Mouse (Mus musculus) left cerebral cortex, postnatal 4 days (tissue): ENCODE results near the gene Crybb3. TPM values are rescaled to one million over a fixed set of nuclear protein-coding genes. Genes with fewer than 3 reads are reported as not detected.
A peak's percentile ranks its signal among the peaks of the same experiment; 100 is the strongest.

Experiments
- DNase-seq: peaks from one replicate; pipeline ENCODE4 v3.0.0-alpha.2; 2022
- intact Hi-C: fragments of 180-260 bp; cut with DNase I; formaldehyde crosslinking; loops from one replicate; pipeline ENCODE4 v1.15.1; 2025
- total RNA-seq, 2 experiments: library from RNA; stranded (reverse); gene quantifications; 2 replicates each; pipeline ENCODE4 v1.2.3; 2021

Gene Crybb3
- total RNA-seq, 2 experiments from 2014 or later = 3.9 to 4.2 TPM

DNA sequence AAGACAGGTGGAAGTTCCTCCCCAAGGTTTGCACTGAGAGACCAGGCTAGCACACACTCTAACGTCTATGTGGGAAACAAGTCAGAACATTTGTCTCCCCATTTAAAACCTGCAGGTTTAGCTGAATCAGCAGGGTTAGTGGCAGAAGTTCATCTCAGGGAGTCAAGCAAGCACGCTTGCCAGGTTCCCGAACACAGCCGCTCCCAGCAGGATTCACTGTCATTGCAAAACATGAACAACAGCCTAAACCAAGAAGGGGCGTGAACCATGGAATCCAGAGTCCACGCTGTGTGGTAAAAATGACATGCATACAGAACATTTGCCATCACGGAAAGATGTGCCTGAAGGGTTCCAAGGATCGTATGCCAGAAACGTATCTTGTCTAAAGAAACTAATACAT is 23.7 kb upstream of the Crybb3 start:
- intact Hi-C loops = no loop called here

DNA sequence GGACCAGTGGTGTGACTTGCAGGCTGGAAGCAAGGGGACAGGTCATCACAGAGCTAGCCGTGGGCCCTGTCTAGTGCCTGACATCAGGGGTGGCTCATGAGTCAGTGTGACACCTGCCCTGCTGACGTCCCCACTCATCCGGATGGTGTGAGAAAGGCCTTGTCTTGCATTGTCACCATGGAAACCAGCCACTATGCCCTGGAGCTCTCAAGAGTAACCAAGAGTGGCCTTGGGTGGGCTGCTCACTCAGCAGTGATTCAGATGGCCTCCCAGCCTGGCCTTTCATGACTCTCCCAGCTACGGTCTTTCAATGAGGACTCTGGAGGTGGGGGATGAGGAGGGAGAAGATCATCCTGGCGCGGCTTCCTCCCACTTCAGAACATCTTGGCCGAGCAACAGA is 21.1 kb upstream of the Crybb3 start:
- intact Hi-C loops = loop anchor here (5.0 kb wide), 1 partner anchor 65 kb away; no protein-coding TSS in a partner anchor
- DNase-seq = no peak

More for the DNA sequence above, 23.7 kb upstream of the Crybb3 start:
- no peak for DNase-seq

DNA sequence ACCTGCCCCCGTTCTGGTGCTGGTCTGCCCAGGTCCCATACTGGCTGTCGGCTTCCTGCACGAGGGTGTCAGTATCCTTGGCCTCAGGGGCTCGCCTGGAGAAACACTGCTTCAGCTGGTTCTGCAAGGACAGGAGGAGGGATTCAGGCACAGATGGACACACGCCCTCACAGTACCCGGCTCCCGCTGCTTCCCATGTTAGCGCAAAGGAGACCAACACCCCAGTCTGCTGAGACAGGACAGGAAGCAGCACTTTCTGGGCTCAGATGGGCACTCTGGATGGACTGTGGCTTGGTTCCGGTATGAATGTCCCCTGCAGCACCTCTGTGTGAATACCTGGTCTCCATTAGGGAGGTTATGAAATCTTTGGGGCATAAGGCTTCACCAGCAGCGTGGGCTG is 20.1 kb upstream of the Crybb3 start:
- intact Hi-C loops = loop anchor here (2.0 to 5.0 kb wide), 2 partner anchors 66 to 125 kb away; partner anchors contain the start of gene Tmem211
- DNase-seq = no peak

DNA sequence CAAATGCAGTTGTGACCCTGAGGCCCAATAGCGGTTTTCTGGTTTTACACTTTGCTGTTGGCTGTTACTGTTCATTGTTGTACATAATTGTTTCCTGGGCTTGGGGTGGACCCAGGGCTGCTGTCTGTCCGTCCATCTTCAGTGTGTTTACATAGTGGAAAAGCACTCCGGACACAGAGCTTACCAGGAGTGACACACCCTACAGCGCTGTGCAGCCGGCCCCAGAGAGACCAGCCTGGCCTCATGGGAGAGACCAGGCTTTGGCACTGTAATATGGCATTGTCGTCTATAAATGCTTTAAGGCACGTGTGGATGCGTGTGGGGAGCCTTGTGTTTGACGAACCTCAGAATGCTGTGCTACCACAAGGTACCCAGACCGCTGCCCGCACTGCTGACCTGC is 19.0 kb upstream of the Crybb3 start:
- no peak for DNase-seq
- intact Hi-C loops = loop anchor here (2.0 to 5.0 kb wide), 2 partner anchors 67 to 126 kb away; partner anchors contain the start of gene Tmem211

DNA sequence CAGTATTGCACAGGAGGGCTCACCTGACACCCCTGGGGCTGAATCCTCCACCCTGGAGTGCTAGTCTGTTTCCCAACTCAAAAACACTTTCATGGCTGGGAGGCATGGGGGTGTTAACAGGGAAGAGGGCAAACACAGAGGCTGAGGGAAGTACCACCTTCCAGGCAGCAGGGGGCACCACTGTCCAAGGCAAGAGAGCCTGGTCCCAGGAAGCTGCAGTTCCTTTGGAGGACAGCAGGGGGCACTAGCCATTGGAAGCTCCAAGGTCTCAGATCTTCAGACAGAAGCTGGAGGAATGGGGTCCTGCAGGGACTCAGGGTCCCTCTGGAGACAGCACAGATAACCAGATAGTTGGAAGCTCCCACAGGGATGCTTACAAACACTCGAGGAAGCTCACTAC is 18.2 kb upstream of the Crybb3 start:
- peak; percentile 96 for DNase-seq
- intact Hi-C loops = no loop called here

DNA sequence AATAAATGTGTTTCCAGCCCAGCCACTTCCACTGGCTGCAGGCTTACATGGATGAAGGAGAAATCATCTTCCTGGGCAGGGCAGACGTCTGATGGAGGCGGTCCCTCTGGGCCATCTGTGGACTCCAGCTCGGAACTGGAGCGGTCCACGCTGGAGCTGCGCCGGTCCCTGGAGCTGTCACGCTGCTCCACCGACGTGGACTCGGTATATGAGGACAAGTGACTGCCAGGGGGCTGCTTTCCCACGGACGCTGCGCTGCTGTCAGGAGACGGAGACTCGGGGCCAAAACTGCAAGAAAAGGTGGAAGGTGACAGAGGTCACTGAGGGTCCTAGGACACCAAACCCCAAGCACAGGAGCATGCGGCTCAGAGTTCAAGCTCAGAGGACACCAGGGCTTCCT is 16.2 kb upstream of the Crybb3 start:
- no peak for DNase-seq
- intact Hi-C loops = no loop called here

DNA sequence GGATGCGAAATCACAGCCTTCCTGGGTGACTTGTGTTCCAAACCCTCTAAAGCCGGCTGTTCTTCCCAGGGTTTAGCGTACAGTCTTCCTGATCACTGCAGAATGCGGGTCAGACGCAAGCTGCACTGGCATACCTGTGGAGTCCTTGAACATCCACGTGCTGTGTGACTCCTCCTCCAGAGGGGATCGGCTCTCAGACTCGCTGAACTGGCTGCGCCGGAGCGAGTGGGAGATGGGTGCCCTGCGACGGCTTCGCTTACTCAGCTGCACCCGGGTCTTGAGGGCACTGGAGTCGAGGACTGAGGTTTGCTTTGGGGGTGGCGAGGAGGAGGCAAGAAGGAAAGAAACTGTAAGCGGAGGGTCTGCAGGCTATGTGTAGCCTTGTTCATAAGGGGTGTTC is 14.1 kb upstream of the Crybb3 start:
- intact Hi-C loops = no loop called here
- no peak for DNase-seq

DNA sequence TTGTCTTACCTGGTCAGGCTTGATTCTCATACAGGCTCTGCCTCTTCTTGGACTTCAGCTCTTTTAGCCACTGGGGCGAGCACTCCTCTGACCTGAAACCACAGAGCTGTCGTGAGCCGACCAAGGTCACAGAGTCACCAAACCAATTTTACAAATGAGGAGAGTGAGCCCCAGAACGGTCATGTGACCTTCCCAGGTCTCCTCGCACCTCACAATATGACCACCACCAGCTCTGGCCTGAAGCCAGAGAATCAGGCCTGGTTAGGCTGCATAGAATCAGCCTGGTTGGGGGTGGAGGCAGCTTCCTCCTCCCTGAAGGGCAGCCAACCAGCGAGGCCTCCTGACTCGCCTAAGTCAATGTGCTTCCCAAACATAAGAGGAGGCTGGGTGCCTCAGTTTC is 11.0 kb upstream of the Crybb3 start:
- DNase-seq = no peak
- intact Hi-C loops = no loop called here

DNA sequence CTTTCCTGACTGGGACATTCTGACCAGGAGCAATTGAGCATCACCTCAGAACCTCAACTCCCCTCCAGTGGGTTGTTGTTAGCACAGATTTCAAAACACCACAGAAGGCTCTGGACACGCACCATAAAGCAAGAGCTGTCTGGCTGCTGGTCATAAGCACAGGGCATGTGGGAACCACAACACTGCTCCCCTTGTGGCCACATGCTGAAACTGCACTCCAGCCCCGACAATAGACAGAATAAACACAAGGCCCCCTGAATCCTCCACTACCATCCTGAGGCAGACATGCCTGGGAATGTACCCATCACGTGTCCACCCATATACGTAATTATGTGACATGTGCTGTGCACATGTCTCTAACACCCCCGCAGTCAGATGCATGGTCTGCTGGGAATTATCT is 9.8 kb upstream of the Crybb3 start:
- intact Hi-C loops = no loop called here
- DNase-seq = peak; percentile 73

DNA sequence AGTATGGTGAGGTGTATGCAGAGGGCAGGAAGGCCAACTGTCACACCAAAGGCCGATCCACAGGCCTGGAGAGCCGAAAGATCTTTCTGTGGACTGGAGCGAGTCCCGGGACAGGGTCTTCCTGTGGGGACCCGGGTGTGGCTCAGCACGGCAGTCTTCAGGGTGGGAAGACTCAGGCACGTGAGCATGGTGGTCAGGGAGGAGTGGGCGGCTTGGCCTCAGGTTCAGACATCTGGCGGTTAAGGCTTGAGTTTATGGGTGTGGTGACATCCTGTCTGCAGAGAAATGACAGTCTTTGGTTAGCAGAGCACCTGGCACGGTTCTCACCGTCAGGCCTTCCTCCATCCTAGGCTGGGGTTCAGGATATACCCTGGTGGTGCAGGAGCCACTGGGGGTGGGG is 9.4 kb upstream of the Crybb3 start:
- intact Hi-C loops = no loop called here
- no peak for DNase-seq

DNA sequence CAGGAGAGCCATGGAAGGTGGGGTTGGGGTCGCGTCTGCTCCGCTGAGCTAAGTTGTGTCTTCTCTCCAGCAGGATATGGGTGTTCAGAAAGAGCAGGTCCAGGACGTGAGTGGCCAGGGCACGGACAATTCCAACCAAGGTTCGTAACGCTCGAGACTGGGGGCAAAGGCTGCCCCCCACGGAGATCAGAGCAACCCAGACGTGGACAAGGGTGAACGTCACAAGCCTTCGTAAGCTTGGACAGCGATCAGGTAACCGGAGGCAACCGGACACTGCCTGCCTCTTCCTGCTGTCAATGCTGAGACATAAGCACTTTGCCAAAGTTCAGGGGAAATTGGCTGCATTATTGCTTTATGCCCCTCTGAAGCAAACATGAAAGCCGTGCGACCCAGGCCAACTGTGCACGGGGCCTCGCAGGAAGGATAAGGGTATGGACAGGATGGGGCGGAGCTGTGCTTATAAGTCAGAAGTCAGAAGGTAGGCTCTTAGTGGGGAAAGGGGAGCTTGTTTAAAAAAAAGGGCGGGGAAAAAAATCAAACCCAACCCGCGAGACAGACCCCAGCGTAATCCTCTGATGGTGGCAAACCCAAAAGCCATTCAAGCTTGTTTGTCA is 8.8 kb upstream of the Crybb3 start:
- intact Hi-C loops = no loop called here
- DNase-seq = no peak

DNA sequence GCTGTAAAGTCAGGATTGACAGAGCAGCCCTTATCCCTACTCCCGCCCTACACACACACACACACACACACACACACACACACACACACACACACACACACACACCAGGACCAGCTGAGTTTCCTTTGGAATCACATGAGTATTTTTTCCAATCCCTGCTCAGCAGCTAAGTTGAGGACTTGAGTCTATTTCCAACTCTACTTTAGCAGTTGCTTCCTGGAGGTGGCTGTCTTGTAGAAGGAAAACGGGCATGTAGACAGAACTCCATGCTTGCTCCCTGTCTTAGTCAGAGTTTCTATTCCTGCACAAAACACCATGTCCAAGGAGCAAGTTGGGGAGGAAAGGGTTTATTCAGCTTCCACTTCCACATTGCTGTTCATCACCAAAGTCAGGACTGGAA is 6.1 kb upstream of the Crybb3 start:
- intact Hi-C loops = no loop called here
- DNase-seq = no peak

DNA sequence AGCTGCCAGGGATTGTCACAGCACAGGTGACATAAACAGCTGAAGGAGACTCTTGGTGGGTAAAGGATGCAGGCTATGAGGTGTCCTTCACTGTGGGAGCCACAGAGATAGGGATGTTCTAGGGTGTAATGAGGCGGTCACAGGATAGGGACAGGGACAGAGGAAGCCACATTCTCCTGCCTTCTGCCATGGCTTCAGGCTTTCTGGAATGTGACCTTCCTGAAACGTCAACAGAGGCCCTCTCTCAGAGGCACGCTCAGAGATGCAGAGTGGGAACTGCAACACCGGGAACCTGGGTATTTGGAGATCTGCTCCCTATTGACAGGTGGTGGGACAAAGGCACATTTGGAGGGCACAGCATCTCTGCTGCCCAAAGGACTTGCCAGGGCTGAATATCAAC is 5.6 kb upstream of the Crybb3 start:
- DNase-seq = no peak
- intact Hi-C loops = no loop called here

DNA sequence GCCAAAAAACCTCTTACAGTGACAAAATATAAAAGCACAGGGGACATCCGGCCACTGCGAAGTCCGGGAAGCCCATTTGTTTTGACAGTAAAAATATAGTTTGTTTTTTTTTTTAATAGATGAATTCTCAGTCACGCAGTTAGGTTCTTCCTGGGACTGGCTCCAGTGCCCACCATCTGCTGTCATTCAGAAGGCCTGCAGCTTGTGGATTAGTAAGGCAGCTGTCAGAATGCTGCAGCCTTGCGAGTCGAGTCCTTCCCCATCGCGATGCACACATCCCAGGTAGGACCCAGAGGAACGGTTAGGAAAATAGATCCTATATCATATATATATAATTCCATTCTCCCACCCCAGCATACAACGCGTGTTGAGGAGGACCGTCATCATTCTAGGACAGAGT is 5.1 kb upstream of the Crybb3 start:
- DNase-seq = peak; percentile 62
- intact Hi-C loops = no loop called here

DNA sequence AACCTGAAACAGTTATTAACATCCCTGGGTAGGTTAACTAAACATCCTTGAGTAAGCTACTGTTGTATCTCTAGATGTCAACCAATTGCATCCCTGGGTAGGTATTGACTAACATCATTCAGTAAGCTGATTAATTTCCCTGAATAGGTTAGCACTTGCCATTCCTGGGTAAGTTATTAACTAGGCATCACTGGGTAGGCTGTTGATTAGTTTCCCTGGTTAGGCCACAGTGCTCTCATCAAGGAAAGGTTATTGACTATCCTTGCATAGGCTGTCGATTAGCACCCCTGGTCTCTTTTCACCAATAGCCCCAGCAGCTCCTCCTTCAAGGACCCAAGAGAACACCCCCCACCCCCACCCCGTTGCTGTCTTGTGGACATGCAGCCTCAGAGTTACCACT is 4.5 kb upstream of the Crybb3 start:
- DNase-seq = no peak
- intact Hi-C loops = no loop called here

DNA sequence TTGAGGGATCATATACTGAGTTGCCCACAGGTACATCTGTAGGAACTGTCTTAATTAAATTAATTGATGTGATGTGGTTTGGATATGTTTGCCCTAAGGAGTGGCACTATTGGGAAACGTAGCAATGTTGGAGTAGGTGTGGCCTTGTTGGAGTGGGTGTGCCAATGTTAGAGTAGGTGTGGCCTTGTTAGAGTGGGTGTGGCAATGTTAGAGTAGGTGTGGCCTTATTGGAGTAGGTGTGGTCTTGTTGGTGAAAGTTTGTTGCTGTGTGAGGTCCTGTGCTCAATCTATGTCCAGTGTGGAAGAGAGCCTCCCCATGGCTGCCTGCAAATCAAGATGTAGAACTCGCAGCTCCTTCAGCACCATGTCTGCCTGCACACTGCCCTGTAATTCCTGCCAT is 2.9 kb upstream of the Crybb3 start:
- DNase-seq = no peak
- intact Hi-C loops = no loop called here

DNA sequence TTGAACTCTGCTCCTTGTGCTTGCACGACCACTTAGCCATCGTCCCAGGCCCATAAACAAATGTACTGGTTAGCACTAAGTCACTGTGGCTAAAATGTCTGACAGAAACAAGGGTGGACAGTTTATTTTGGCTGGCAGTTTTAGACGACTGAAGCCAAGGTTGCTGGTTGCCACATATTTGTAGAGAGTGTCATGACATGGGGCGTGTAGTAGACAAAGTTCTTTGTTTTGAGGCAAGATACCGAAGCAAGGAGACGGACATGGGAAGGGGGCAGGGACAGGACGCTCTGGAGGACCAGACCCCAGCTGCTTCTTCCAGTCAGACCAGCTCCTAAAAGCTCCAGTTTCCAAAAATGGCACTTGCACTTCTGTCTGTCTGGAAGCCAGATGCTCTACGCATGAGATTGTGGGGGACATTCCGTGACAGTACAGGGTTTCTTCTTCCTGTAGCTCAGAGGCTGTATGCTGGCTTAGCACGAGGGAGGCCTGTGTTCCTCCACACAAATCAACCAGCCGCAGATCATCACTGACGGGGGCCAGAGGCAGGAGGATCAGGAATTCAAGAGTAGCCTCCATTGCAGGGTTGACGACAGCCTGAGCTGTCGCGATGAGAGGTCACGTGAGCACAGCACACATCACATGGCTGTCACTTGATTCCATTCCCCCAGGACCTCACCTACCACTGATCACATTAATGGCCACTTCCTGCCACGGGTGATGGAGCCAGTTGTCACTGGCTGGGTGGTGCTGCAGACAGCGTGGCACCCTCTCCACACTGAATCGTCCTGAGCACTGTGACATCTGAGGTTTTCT is 1.2 kb upstream of the Crybb3 start:
- intact Hi-C loops = no loop called here
- DNase-seq = no peak

DNA sequence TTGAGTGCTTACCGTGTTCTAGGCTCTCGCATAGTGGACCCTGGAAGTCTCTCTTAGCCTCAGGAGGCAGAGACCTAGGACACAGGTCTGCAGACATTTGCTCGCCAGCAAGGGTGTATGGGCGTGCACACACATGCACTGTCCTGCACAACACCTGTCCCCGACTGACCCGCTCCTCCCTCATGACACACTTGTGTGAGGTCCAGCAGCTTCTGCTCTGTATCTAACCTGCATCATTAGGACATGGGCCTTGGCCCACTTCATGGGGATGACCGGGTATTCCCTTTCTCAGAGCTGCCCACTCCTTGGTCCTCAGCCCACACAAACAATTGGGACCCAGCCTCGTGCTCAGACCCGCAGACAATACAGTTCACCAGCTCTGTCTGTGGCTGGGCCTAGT is 364 bp downstream of the Crybb3 start:
- intact Hi-C loops = no loop called here
- no peak for DNase-seq

DNA sequence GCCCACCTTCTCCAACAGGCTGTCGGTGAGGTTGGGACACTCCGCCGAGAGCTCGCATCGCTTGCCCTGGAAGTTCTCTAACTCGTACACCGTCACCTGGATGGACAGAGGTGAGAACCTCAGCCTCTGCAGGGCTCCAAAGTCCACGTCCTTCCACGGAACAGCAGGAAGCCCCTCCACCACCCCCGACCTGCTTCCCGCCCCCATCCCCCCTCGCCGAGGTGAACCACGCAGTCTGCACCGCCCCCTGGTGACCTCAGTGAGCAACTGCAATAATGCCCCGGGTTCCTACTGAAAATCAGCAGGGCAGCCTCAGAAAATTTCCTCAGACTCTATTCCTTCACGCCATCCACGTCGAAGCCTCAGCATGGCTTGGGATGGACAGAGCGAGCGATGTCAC is 1.6 kb downstream of the Crybb3 start:
- intact Hi-C loops = no loop called here
- peak; percentile 65 for DNase-seq

DNA sequence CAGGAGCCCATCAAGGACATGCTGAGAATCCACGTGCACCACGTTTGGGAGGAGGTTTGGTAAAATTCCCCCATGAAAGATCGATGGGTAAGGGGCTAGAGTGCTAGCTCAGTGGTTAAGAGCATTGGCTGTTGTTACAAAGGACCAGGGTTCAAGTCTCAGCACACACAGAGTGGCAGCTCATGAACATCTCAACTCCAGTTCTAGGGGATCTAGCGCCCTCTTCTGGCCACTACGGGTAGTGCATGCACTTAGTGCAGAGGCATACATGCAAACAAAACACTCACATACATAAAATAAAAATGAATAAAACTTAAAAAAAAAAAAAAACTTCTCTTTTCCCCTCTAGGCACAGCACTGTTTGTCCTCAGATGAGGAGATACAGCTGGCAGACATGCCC is 2.7 kb downstream of the Crybb3 start:
- no peak for DNase-seq
- intact Hi-C loops = no loop called here

DNA sequence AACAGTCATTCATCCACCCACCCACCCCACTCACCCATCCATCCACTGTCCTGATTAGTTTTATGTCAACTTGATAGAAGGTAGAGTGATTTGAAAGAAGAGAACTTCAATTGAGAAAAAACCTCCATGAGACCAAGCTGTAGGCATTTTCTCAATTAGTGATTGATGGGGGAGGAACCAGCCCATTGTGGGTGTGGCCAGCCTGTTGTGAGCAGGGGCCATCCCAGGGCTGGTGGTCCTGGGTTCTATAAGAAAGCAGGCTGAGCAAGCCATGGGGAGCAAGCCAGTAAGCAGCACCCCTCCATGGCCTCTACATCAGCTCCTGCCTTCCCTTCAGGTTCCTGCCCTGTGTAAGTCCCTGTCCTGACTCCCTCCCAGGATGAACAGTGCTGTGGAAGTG is 11.4 kb downstream of the Crybb3 start, which contains the start of gene Crybb2:
Gene Crybb2 (minus strand): TSS at position 101 of the 400 bp plus-strand sequence.
- intact Hi-C loops = no loop called here
- DNase-seq = no peak

DNA sequence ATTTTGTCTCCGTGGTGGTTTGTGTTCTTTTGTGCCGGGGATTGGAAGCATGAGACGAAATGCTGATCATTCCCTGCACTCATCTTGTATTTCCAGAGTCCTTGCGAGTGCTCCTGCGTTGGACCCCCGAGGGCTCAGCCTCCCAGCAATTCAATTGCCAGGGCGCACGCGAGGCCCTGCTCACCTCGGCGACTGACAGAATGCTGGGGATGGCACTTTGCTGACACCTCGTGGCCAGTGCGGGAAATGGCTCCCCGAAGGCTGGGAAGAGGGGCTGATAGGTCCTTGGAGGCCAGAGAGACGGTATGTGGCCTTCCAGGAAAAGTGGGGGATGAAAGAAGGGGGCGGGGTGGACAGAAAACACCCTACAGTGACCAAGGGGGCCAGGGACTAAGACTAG is 27.1 kb downstream of the Crybb3 start:
- DNase-seq = peak; percentile 87
- intact Hi-C loops = loop anchor here (2.0 to 10.0 kb wide), 2 partner anchors 184 to 480 kb away; partner anchors contain the start of gene Sez6l
